Mouse (Mus musculus) small intestine, adult 2 months (tissue): ENCODE measurements around the gene Mrpl52. TPM values are rescaled to one million over a fixed set of nuclear protein-coding genes. Genes with fewer than 3 reads are reported as not detected.

Source experiments
- H3K27ac ChIP-seq: fragments of 200-500 bp; 2 replicates; pipeline ENCODE4 v1.5.1; 2012; ENCODE audit warnings: low read depth, low read length, control low read depth, inconsistent platforms; ENCODE audit not compliant: insufficient read depth
- H3K27me3 ChIP-seq: fragments of 200-500 bp; 2 replicates; pipeline ENCODE4 v1.6.1; 2012; ENCODE audit warnings: mild to moderate bottlenecking, moderate library complexity, low read length, inconsistent platforms; ENCODE audit not compliant: control insufficient read depth, insufficient read depth
- H3K36me3 ChIP-seq: fragments of 200-500 bp; 2 replicates; pipeline ENCODE4 v1.6.1; 2012; ENCODE audit warnings: mild to moderate bottlenecking, low read length, control low read depth, inconsistent platforms; ENCODE audit not compliant: control insufficient read depth, insufficient read depth
- H3K4me1 ChIP-seq: fragments of 200-500 bp; 2 replicates; pipeline ENCODE4 v1.6.1; 2012; ENCODE audit warnings: low read length, inconsistent platforms, mixed read lengths; ENCODE audit not compliant: control insufficient read depth, insufficient read depth, insufficient read length
- H3K4me3 ChIP-seq: fragments of 200-500 bp; 2 replicates; pipeline ENCODE4 v1.5.1; 2012; ENCODE audit warnings: low read depth, mild to moderate bottlenecking, control low read depth, inconsistent platforms, low read length, moderate library complexity
- CTCF ChIP-seq: fragments of 200-500 bp; IDR thresholded peaks from 2 replicates; pipeline ENCODE4 v1.5.1; 2012; ENCODE audit warnings: low read depth, mild to moderate bottlenecking, control low read depth, inconsistent platforms, low read length, moderate library complexity, mixed read lengths; ENCODE audit not compliant: insufficient replicate concordance, insufficient read length; ENCODE audit errors: extremely low read depth
- POLR2A ChIP-seq: fragments of 200-500 bp; IDR thresholded peaks from 2 replicates; pipeline ENCODE4 v1.6.1; 2012; ENCODE audit warnings: low read depth, mild to moderate bottlenecking, control low read depth, inconsistent platforms, low read length, moderate library complexity
- WGBS: fragments of 180-500 bp; shearing (Covaris S2); methylation state at CpG from one replicate; pipeline ENCODE4 v1.1.7; 2018; 5-methylcytosine and 5-hydroxymethylcytosine counted together
- polyA plus RNA-seq: library from polyadenylated mRNA; depleted of rRNA; stranded (reverse); fragments of >200 nt; gene quantifications from 2 replicates; pipeline ENCODE4 v1.2.3, GENCODE M21; 2012; rRNA removed

Mrpl52 gene
- 186 and 284 TPM in 2 replicates for polyA plus RNA-seq

DNA sequence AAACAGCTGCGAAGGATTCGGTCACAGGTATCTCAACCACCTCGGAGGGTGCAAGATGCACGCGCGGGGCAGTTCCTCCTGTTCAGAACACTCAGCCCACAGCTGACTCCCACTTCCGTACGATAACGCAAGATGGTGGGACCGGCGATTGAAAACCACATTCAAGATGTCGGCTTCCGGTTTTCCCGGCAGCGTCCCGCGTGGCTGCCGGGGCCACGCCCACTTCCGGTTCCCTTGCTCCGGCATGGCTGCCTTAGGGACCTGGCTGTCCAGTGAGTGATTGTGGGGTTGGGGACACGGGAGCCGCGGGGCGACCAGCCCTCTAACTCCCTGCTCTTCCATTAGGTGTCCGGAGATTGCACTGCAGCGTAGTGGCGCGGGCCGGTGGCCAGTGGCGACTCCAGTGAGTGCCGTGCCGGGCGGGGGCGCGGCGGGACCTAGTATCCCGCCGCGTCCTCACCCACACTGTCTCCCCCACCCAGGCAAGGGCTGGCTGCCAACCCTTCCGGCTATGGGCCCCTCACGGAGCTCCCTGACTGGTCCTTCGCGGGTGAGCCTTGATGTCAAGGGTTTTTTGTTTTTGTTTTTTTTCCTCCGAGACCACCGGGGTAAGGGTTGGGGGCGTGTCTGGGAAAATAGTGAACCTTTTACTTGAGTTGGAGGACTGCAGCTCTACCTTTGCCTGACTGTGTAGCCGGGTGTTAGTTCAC lies at the start of gene Mrpl52:
Mrpl52 (plus strand) TSS at position 221 of the 710 bp plus-strand sequence.
- peak within 1 kb of the TSS; percentile 85 for H3K27ac ChIP-seq
- peak within 1 kb of the TSS; percentile 71 for H3K4me3 ChIP-seq
- no peaks in the 10 kb centered on the region; the same call in 1 of the 2 replicates for H3K27me3 ChIP-seq
- peaks cover 5% of the 10 kb centered on the region; the same call in 1 of the 2 replicates for H3K36me3 ChIP-seq
- peaks cover 3% of the 10 kb centered on the region; the same call in 1 of the 2 replicates for H3K4me1 ChIP-seq
- TF ChIP-seq CTCF (no peak), POLR2A (peak; percentile 77)
- WGBS: under 1% methylated on average over 48 of the region's 48 CpGs

DNA sequence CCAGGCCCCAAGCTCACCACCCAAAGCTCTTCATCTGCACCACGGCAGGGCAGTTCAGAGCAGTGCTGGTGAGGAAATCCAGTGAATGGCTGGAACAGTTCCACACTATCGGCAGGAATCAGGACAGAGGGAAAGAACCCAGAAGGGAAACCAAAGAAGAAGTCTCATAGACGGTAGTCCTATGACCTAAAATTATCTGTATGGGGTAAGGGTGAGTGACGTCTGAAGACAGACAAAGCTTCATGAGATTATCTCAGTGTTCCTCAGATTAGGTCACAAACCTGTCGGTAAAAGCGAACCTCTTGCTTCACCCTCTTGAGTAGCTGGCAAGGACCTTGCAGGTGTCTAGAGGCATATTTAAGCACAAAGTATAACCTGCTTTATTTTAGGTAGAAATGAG lies 49.5 kb upstream of the Mrpl52 start:
- no peak overlapping the region for H3K4me3 ChIP-seq
- WGBS: 77% methylated on average over 6 of the region's 6 CpGs
- H3K27me3 ChIP-seq: no peaks in the 10 kb centered on the region
- H3K27ac ChIP-seq: no peak overlapping the region
- no peak for TF ChIP-seq POLR2A
- TF ChIP-seq CTCF: no peak
- H3K36me3 ChIP-seq: peaks cover 39% of the 10 kb centered on the region
- peaks cover 29% of the 10 kb centered on the region; the same call in 1 of the 2 replicates for H3K4me1 ChIP-seq

DNA sequence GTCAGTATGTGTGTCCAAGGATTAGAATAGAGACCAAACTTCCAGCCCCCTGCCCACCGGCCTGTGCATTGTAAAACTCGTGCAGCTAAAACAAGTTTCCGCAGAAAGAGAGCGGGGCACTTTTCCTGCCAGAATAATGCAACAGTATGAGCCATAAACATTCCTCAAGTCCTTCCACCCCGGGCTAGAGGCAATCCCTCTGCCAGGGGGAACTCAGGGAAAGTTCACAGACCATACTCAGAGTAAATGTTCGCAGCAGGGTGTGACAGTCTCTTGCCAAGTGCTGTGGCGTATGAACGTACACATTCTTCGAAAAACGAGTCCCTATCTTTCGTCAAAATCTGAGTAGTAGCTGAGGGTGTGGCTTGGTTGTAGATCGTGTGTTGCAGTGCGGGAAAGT lies 47.1 kb upstream of the Mrpl52 start:
- peaks cover 20% of the 10 kb centered on the region for H3K36me3 ChIP-seq
- peaks cover 33% of the 10 kb centered on the region; the same call in 1 of the 2 replicates for H3K4me1 ChIP-seq
- no peak overlapping the region for H3K27ac ChIP-seq
- H3K27me3 ChIP-seq: no peaks in the 10 kb centered on the region
- H3K4me3 ChIP-seq: no peak overlapping the region
- no peak for TF ChIP-seq POLR2A
- no peak for TF ChIP-seq CTCF
- WGBS: 24% methylated on average over 13 of the region's 13 CpGs

DNA sequence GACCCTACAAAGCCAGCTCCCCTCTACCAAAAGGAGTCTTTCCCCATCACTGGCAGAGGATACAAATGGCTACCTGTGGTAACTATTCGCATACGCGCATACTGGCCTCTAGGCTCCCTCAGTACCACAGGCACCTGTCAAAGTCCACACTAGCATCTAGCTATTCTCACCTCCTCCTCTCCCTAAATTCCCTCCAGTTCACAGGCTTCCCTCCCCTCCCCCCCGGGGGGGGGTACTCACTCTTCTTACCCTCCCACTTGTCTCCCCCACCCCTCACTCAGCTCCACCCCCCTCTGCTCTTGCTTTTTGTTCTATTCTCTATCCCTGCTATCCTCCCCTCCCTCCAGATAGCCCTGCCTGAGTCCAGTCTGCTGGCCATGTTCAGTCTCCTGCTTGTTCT lies 46.1 kb upstream of the Mrpl52 start:
- WGBS: 68% methylated on average over 4 of the region's 4 CpGs
- TF ChIP-seq CTCF (no peak), POLR2A (no peak)
- Histone ChIP-seq H3K4me1 (peaks cover 34% of the 10 kb centered on the region; the same call in 1 of the 2 replicates), H3K27me3 (no peaks in the 10 kb centered on the region), H3K36me3 (peaks cover 15% of the 10 kb centered on the region), H3K27ac (peak overlapping the region; percentile 93; the same call in 1 of the 2 replicates), H3K4me3 (no peak overlapping the region)

DNA sequence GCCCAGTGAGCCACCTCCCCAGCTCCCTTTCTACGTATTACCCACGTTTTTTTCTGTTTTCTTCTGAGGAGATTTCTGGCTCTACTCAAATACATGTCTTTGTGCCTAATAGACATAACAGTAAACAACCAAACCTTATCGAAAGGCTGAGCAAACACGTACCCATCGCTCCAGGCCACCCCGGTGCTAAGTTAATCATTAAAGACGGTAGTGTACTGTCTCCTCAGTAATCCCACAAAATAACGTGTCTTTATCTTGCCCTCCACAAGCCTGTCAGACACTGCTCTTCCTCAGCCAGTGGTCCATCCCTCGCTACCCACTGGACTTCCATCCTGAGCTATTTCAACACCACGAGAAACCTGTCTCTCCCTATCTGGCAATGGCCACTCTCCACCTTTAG lies 44.9 kb upstream of the Mrpl52 start:
- Histone ChIP-seq H3K27ac (peak overlapping the region; percentile 93), H3K27me3 (no peaks in the 10 kb centered on the region), H3K36me3 (peaks cover 15% of the 10 kb centered on the region), H3K4me1 (peaks cover 42% of the 10 kb centered on the region; the same call in 1 of the 2 replicates), H3K4me3 (no peak overlapping the region)
- no peak for TF ChIP-seq CTCF
- no peak for TF ChIP-seq POLR2A
- 31% methylated on average over 10 of the region's 10 CpGs for WGBS

DNA sequence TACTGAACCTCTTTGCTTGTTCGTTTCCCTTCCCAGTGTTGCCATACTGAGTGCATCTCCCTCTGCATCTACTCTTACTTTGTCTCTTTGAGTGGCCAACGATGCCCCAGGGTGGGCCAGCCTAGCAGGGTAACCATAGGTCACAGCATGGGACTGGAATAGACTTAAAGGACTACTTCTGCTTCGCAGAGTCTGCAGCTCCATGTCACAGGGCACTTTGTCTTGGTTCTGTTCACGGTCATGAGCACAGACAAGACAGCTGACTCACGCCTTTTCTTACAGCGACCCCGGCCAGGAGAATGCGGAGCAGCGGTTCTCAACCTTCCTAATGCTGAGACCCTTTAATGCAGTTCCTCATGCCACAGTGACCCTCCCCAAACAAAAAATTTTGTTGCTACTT lies 44.1 kb upstream of the Mrpl52 start:
- Histone ChIP-seq H3K27me3 (no peaks in the 10 kb centered on the region), H3K4me3 (no peak overlapping the region), H3K4me1 (peaks cover 44% of the 10 kb centered on the region; the same call in 1 of the 2 replicates), H3K27ac (peak overlapping the region; percentile 93), H3K36me3 (peaks cover 14% of the 10 kb centered on the region)
- no peak for TF ChIP-seq POLR2A
- TF ChIP-seq CTCF: no peak
- 56% methylated on average over 9 of the region's 9 CpGs for WGBS

DNA sequence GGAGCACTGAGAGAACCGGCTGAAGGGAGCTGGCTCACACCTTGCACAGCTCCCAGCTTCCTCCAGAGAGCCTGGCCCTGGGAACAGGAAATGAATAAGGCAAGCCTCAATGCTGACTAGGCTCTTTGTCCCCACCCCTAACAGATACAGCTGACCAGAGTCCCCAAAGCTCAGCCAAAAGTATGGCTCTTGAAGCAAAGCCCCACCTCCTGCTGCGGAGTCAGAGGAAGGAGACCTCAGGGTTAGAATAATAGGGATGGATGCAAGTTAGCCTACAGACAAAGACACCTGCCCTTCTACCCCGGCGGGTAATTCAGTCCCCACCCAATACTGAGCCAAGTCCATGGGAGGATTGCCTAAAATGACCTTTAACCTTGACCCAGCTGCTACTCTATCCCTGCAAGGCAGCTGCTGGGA lies 43.3 kb upstream of the Mrpl52 start:
- TF ChIP-seq CTCF (no peak), POLR2A (peak; percentile 63; the same call in 1 of the 2 replicates)
- H3K36me3 ChIP-seq: peaks cover 9% of the 10 kb centered on the region
- H3K4me1 ChIP-seq: peaks cover 52% of the 10 kb centered on the region
- H3K27ac ChIP-seq: peak overlapping the region; percentile 93
- no peaks in the 10 kb centered on the region for H3K27me3 ChIP-seq
- 13% methylated on average over 4 of the region's 4 CpGs for WGBS
- H3K4me3 ChIP-seq: peak overlapping the region; percentile 10; the same call in 1 of the 2 replicates
